Mouse (Mus musculus) limb, embryonic 10.5 days (tissue): ENCODE measurements around the gene Fbxo9. TPM values are rescaled to one million over a fixed set of nuclear protein-coding genes. Genes with fewer than 3 reads are reported as not detected.

Source experiments
- DNase-seq: peaks from one replicate; pipeline ENCODE4 v3.0.0-alpha.2; 2017; ENCODE audit warnings: low spot score
- H3K27ac ChIP-seq: fragments of 300-500 bp; sonication (generic); 2 replicates; pipeline ENCODE4 v1.5.1; 2016; ENCODE audit warnings: mild to moderate bottlenecking
- H3K27me3 ChIP-seq: fragments of 300-500 bp; sonication (generic); 2 replicates; pipeline ENCODE4 v1.6.1; 2016; ENCODE audit warnings: low read depth, mild to moderate bottlenecking; ENCODE audit not compliant: poor library complexity, severe bottlenecking
- H3K36me3 ChIP-seq: fragments of 300-500 bp; sonication (generic); 2 replicates; pipeline ENCODE4 v1.6.1; 2016; ENCODE audit warnings: mild to moderate bottlenecking, moderate library complexity
- H3K4me1 ChIP-seq: fragments of 300-500 bp; sonication (generic); 2 replicates; pipeline ENCODE4 v1.6.1; 2016
- H3K4me3 ChIP-seq: fragments of 300-500 bp; sonication (generic); 2 replicates; pipeline ENCODE4 v1.5.1; 2016; ENCODE audit warnings: mild to moderate bottlenecking, moderate library complexity
- H3K9me3 ChIP-seq: fragments of 300-500 bp; sonication (generic); replicated peaks from 2 replicates; pipeline ENCODE4 v1.6.1; 2016; ENCODE audit warnings: mild to moderate bottlenecking
- WGBS: fragments of 180-500 bp; shearing (Covaris S2); methylation state at CpG from one replicate; pipeline ENCODE4 v1.1.7; 2016; 5-methylcytosine and 5-hydroxymethylcytosine counted together
- polyA plus RNA-seq: library from polyadenylated mRNA; unstranded; fragments of >200 nt; fragmentation: Nextera tagmentation; extraction: Ambion mirVana; gene quantifications from 2 replicates; pipeline ENCODE4 v1.2.1, GENCODE M21; 2016

The Fbxo9 gene
- polyA plus RNA-seq, 1 experiment from 2014 or later: 25.5 TPM

DNA sequence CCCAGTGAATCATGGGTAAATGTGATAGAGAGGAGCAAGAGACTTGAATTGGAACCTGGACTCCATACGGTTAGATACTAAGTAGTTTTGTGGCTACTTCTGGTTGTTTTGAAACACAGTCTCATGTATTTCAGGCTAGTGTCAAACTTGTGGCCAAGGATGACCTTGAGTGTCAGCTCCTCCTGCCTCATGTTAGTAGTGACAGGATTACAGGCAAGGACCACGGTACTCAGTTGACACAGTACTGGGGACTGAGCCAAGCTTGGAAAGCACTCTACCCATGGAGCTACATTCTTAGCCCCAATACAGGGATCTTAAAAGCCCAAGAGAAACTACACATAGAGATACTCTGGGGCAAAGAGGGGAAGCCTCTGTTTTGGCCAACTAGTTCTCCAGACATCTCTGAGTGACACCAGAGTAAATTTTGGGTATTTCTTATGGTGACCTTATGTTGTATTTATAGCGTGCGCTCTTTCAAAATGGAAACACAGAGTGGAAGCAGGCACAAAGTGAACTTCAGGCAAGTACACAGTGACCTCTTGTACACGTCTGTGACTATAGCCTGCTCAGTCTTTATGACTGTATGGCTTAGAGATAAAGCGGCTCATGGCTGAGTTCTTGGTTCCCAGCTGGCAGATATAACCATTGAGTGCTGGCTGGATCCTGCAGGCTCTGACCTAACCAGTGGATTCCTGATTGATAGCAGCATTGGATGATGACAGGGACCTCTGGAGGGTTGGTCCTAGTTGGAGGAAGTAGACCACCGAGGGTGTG lies 14.3 kb upstream of the Fbxo9 start:
- no peak for DNase-seq
- H3K27me3 ChIP-seq: no peaks in the 10 kb centered on the region
- 93% methylated on average over 7 of the region's 7 CpGs for WGBS

GRCm38 (mm10) chr9:78121985-78122384 lies 13.1 kb upstream of the Fbxo9 start:
- Histone ChIP-seq H3K27me3 (no peaks in the 10 kb centered on the region), H3K4me3 (no peak overlapping the region), H3K36me3 (peaks cover 83% of the 10 kb centered on the region), H3K9me3 (no peaks in the 10 kb centered on the region), H3K27ac (no peak overlapping the region), H3K4me1 (no peaks in the 10 kb centered on the region)
- 85% methylated on average over 6 of the region's 6 CpGs for WGBS
- no peak for DNase-seq

More for the DNA sequence above, 14.3 kb upstream of the Fbxo9 start:
- Histone ChIP-seq H3K4me1 (no peaks in the 10 kb centered on the region), H3K9me3 (no peaks in the 10 kb centered on the region), H3K27ac (no peak overlapping the region), H3K4me3 (no peak overlapping the region), H3K36me3 (peaks cover 81% of the 10 kb centered on the region)

DNA sequence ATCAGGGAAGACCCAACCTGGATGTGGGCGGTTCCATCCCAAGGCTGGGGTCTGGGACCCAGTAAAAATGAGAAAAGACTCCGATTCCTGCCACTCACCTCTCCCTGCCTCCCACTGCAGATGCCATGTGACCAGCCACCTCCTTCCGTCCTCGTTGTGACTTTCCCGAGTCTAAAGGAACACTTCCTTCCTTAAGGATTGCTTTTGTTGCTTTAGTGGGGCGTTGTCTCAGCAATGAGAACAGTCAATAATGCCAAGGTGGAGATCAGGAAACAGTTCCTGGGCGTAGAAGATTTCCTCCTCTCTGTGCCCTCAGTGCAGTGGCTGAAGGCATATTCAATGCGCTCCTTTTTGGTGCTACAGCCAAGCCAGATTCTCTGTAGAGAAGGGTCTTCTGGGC lies 12.5 kb upstream of the Fbxo9 start:
- Histone ChIP-seq H3K4me3 (no peak overlapping the region), H3K4me1 (no peaks in the 10 kb centered on the region), H3K36me3 (peaks cover 88% of the 10 kb centered on the region), H3K9me3 (no peaks in the 10 kb centered on the region), H3K27ac (no peak overlapping the region), H3K27me3 (no peaks in the 10 kb centered on the region)
- DNase-seq: no peak
- WGBS: 87% methylated on average over 8 of the region's 8 CpGs

DNA sequence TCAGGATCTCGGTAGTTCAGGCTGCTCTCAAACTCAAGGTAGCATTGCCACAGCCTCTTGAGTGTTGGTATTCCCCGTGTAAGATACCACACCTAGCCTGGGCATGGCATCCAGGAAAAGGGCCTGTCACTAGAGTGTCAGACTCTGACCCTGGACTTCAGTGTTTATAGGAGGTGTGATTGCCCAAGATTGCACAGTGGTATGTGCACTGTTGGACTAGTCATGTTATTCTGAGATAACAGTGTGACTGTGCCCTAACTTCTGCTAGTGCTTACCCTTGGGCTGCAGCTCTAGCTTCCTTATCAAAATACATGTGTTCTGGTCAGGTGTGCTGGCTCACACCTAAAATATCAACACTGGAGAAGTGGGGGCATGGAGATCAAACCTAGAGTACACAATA lies 8.8 kb upstream of the Fbxo9 start:
- WGBS: 91% methylated on average over 2 of the region's 2 CpGs

GRCm38 (mm10) chr9:78115746-78116145 lies 6.9 kb upstream of the Fbxo9 start:
- peaks cover 17% of the 10 kb centered on the region for H3K4me1 ChIP-seq
- no peak overlapping the region for H3K27ac ChIP-seq
- peaks cover 49% of the 10 kb centered on the region for H3K36me3 ChIP-seq
- no peaks in the 10 kb centered on the region for H3K9me3 ChIP-seq
- no peak for DNase-seq
- 83% methylated on average over 9 of the region's 9 CpGs for WGBS
- peak overlapping the region; percentile 15; the same call in 1 of the 2 replicates for H3K4me3 ChIP-seq
- no peaks in the 10 kb centered on the region for H3K27me3 ChIP-seq

More for the DNA sequence above, 8.8 kb upstream of the Fbxo9 start:
- DNase-seq: no peak
- Histone ChIP-seq H3K27me3 (no peaks in the 10 kb centered on the region), H3K9me3 (no peaks in the 10 kb centered on the region), H3K36me3 (peaks cover 69% of the 10 kb centered on the region), H3K4me1 (peaks cover 17% of the 10 kb centered on the region), H3K4me3 (no peak overlapping the region), H3K27ac (no peak overlapping the region)

DNA sequence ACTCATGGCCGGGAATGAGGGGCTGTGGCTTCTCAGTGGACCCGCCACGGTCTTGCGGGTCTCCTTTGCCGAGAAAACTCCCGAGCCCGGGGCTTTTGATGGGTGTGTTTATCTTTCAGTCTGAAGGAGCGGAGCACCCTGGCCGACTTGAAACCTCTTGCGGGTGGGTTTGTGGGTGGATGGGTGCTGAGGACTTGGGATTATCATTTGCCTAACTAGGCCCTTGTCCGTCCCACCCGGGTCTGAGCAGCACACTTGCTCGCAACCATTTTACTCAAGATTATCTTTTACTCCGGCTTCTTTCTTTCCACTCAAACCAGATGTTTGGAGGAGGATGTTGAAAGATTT lies 4.6 kb upstream of the Fbxo9 start:
- under 1% methylated on average over 14 of the region's 14 CpGs for WGBS
- peaks cover 32% of the 10 kb centered on the region for H3K36me3 ChIP-seq
- H3K4me3 ChIP-seq: peak overlapping the region; percentile 83
- H3K27me3 ChIP-seq: no peaks in the 10 kb centered on the region
- no peaks in the 10 kb centered on the region for H3K9me3 ChIP-seq
- no peak for DNase-seq
- H3K4me1 ChIP-seq: peaks cover 22% of the 10 kb centered on the region
- H3K27ac ChIP-seq: peak overlapping the region; percentile 97

DNA sequence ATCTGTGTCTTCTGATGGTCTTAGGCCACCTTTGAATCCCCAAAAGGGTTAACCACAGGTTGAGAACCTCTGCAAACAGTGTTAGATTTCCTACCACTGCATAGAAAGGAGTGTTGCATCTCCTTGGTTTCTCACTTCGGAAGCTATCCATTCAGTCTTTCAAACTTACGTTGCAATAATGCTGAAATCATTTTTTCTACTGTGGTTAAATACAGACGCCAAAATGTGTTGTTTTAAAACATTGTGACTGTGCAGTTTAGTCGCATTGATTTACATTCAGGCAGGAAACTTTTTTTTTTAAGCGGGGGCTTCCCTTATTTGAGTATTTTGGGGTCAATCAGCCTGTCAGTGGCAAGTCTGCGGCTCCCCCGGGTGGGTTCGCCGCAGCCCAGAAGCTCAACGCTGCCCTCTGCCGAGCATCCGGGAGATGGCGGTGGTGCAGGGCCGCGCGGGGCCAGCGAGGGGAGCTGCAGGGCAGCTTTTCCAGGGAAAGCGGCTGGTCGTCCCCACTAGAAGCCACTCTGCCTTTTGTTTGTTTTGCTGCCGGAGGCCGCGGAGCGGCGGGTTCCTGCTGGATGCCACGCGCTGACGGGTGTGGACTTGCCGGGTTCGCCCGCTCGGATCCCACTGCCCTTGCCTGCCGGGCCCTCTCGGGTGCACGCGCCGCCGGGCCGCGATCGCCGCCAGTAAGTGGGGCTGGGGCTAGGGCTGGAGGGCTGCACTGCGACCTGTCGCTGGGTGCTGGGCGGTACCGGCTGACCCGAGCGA lies 4.1 kb upstream of the Fbxo9 start:
- Histone ChIP-seq H3K27ac (peak overlapping the region; percentile 97), H3K4me3 (peak overlapping the region; percentile 83), H3K36me3 (peaks cover 27% of the 10 kb centered on the region), H3K27me3 (no peaks in the 10 kb centered on the region), H3K9me3 (no peaks in the 10 kb centered on the region), H3K4me1 (peaks cover 24% of the 10 kb centered on the region)
- peak; percentile 94 for DNase-seq
- 3% methylated on average over 47 of the region's 47 CpGs for WGBS

DNA sequence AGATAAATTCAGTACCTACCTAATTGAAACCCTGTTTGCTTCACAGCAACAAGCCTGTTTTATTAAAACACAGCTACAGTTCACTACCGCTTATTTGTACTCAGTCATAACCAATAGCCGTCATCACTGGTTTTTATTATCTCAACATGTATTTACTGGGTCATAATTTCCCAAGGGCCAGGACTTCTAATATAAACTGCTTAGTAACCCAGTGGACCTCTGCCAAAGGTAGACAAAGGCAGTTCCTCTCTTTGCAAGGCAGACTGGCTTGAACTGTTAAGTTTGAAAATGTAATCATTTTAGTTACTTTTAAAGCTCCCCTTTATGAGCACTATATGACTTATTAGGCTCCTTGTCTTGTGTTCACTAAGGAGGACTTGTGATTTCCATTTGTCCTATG lies 2.6 kb upstream of the Fbxo9 start:
- no peak for DNase-seq
- Histone ChIP-seq H3K9me3 (no peaks in the 10 kb centered on the region), H3K36me3 (peaks cover 14% of the 10 kb centered on the region), H3K27ac (no peak overlapping the region), H3K4me1 (peaks cover 34% of the 10 kb centered on the region), H3K4me3 (no peak overlapping the region), H3K27me3 (no peaks in the 10 kb centered on the region)
- 84% methylated on average over 2 of the region's 2 CpGs for WGBS

GRCm38 (mm10) chr9:78109656-78110055 lies 791 bp upstream of the Fbxo9 start:
- no peak overlapping the region for H3K27ac ChIP-seq
- peaks cover 2% of the 10 kb centered on the region; the same call in 1 of the 2 replicates for H3K36me3 ChIP-seq
- H3K4me1 ChIP-seq: peaks cover 25% of the 10 kb centered on the region
- no peak for DNase-seq
- WGBS: 42% methylated on average over 5 of the region's 5 CpGs
- H3K4me3 ChIP-seq: peak overlapping the region; percentile 93
- H3K27me3 ChIP-seq: no peaks in the 10 kb centered on the region
- no peaks in the 10 kb centered on the region for H3K9me3 ChIP-seq

GRCm38 (mm10) chr9:78107912-78108795 lies 711 bp downstream of the Fbxo9 start:
- under 1% methylated on average over 88 of the region's 88 CpGs for WGBS
- H3K36me3 ChIP-seq: peaks cover 4% of the 10 kb centered on the region; the same call in 1 of the 2 replicates
- peak; percentile 85 for DNase-seq
- H3K4me1 ChIP-seq: peaks cover 16% of the 10 kb centered on the region
- peak overlapping the region; percentile 93 for H3K4me3 ChIP-seq
- H3K9me3 ChIP-seq: no peaks in the 10 kb centered on the region
- peak overlapping the region; percentile 94 for H3K27ac ChIP-seq
- no peaks in the 10 kb centered on the region for H3K27me3 ChIP-seq

GRCm38 (mm10) chr9:78107582-78107911 lies 1.3 kb downstream of the Fbxo9 start:
- peak overlapping the region; percentile 94; the same call in 1 of the 2 replicates for H3K27ac ChIP-seq
- 29% methylated on average over 6 of the region's 6 CpGs for WGBS
- peaks cover 16% of the 10 kb centered on the region for H3K4me1 ChIP-seq
- DNase-seq: no peak
- H3K9me3 ChIP-seq: no peaks in the 10 kb centered on the region
- peaks cover 4% of the 10 kb centered on the region; the same call in 1 of the 2 replicates for H3K36me3 ChIP-seq
- peak overlapping the region; percentile 93 for H3K4me3 ChIP-seq
- no peaks in the 10 kb centered on the region for H3K27me3 ChIP-seq

DNA sequence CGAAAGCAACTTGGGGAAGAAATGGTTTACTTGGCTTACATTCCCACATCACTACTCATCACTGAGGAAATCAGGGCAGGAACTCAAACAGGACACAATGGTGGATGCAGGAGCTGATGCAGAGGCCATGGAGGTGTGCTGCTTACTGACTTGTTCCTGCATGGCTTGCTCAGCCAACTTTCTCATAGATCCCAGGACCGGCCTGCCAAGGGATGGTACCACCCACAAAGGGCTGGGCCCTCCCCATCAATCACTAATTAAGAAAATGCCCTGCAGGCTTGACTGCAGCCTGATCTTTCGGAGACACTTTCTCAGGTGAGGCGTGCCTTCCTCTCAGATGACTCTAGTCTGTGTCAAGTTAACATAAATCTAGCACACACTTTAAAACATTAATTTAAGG lies 2.0 kb downstream of the Fbxo9 start:
- H3K4me1 ChIP-seq: peaks cover 16% of the 10 kb centered on the region
- WGBS: 73% methylated on average over 4 of the region's 4 CpGs
- 0 out of 2 replicates have a peak overlapping the region, but pooled peaks have one; percentile 93 for H3K4me3 ChIP-seq
- H3K9me3 ChIP-seq: no peaks in the 10 kb centered on the region
- peaks cover 4% of the 10 kb centered on the region; the same call in 1 of the 2 replicates for H3K36me3 ChIP-seq
- no peak overlapping the region for H3K27ac ChIP-seq
- no peaks in the 10 kb centered on the region for H3K27me3 ChIP-seq
- no peak for DNase-seq
